Mouse (Mus musculus) gastrocnemius, postnatal 14 days (tissue): Measurements from ENCODE around the gene Ufsp1. TPM values are rescaled to one million over a fixed set of nuclear protein-coding genes. Genes with fewer than 3 reads are reported as not detected.
"Not testable (repeated sequence)": the region's sequence is repeated elsewhere in the genome, so short reads cannot be mapped to it uniquely, and the experiment has no call there.

ENCODE experiments used
- DNase-seq: peaks from one replicate; pipeline ENCODE4 v3.0.0; 2021; ENCODE audit warnings: mixed read lengths
- intact Hi-C: fragments of 180-260 bp; cut with DNase I; formaldehyde crosslinking; loops from one replicate; pipeline ENCODE4 v1.15.1; 2025; ENCODE audit warnings: low total_unique reads
- long read RNA-seq, 2 experiments: library from polyadenylated mRNA; stranded (forward); transcript quantifications; one replicate each; pipeline ENCODE4 v2.0.0; 2021
- total RNA-seq, 2 experiments: library from RNA; stranded (reverse); gene quantifications; 2 replicates each; pipeline ENCODE4 v1.2.3; 2021

Gene Ufsp1
- 10 to 100 TPM; 30.5 to 36.3 TPM for total RNA-seq
- long read RNA-seq, experiment 1, transcript Ufsp1-201 (1 exons, 1,037 nt): major isoform, 5 of 5 reads
- long read RNA-seq, experiment 1, partial matches to known transcripts: 0 of 5 reads
- long read RNA-seq, experiment 1, other reads (novel, unspliced or antisense): 0 of 5 reads
- long read RNA-seq, experiment 2, transcript Ufsp1-201 (1 exons, 1,037 nt): major isoform, 5 of 5 reads
- long read RNA-seq, experiment 2, partial matches to known transcripts: 0 of 5 reads
- long read RNA-seq, experiment 2, other reads (novel, unspliced or antisense): 0 of 5 reads

GRCm38 (mm10) chr5:137293839-137294743 is at the start of gene Ufsp1:
TSS of gene Ufsp1 (plus strand) at chr5:137294629.
- peak; percentile 96 for DNase-seq
- intact Hi-C loops: no loop called here

- DNase-seq: no peak
- intact Hi-C loops: no loop called here
Observed at GRCm38 (mm10) chr5:137263897-137264720, 30.3 kb upstream of the Ufsp1 start.

GRCm38 (mm10) chr5:137264787-137265186 is 29.6 kb upstream of the Ufsp1 start:
- no peak for DNase-seq
- intact Hi-C loops: no loop called here

- intact Hi-C loops: no loop called here
Observed at GRCm38 (mm10) chr5:137268131-137268910, 26.1 kb upstream of the Ufsp1 start.

GRCm38 (mm10) chr5:137277360-137278342 is 16.8 kb upstream of the Ufsp1 start:
- intact Hi-C loops: no loop called here

More at GRCm38 (mm10) chr5:137268131-137268910, 26.1 kb upstream of the Ufsp1 start:
- DNase-seq: no peak

GRCm38 (mm10) chr5:137284411-137284810 is 10.0 kb upstream of the Ufsp1 start:
- DNase-seq: not testable (repeated sequence)

More at GRCm38 (mm10) chr5:137277360-137278342, 16.8 kb upstream of the Ufsp1 start:
- DNase-seq: no peak

GRCm38 (mm10) chr5:137285045-137285444 is 9.4 kb upstream of the Ufsp1 start:
- DNase-seq: no peak
- intact Hi-C loops: no loop called here

More at GRCm38 (mm10) chr5:137284411-137284810, 10.0 kb upstream of the Ufsp1 start:
- intact Hi-C loops: not testable (repeated sequence)

- DNase-seq: no peak
- intact Hi-C loops: no loop called here
Observed at GRCm38 (mm10) chr5:137285986-137286385, 8.4 kb upstream of the Ufsp1 start.

GRCm38 (mm10) chr5:137286655-137287031 is 7.8 kb upstream of the Ufsp1 start:
- intact Hi-C loops: no loop called here

GRCm38 (mm10) chr5:137287032-137287952 is 7.1 kb upstream of the Ufsp1 start, which contains the start of gene Ache:
TSS of gene Ache (plus strand) at chr5:137287519.
- intact Hi-C loops: no loop called here
- no peak for DNase-seq

More at GRCm38 (mm10) chr5:137286655-137287031, 7.8 kb upstream of the Ufsp1 start:
- DNase-seq: peak; percentile 92

GRCm38 (mm10) chr5:137287953-137288743 is 6.3 kb upstream of the Ufsp1 start:
- no peak for DNase-seq
- intact Hi-C loops: loop anchor here (2.0 kb wide), 1 partner anchor 157 kb away; no protein-coding TSS in a partner anchor

- intact Hi-C loops: loop anchor here (2.0 kb wide), 1 partner anchor 158 kb away; no protein-coding TSS in a partner anchor
- peak; percentile 68 for DNase-seq
Observed at GRCm38 (mm10) chr5:137288999-137289470, 5.4 kb upstream of the Ufsp1 start.

GRCm38 (mm10) chr5:137289591-137290365 is 4.7 kb upstream of the Ufsp1 start:
- intact Hi-C loops: loop anchor here (2.0 kb wide), 1 partner anchor 159 kb away; no protein-coding TSS in a partner anchor
- no peak for DNase-seq

GRCm38 (mm10) chr5:137290677-137291076 is 3.8 kb upstream of the Ufsp1 start:
- intact Hi-C loops: no loop called here
- DNase-seq: peak; percentile 81
